Mouse (Mus musculus) 3134 (cell line): Measurements from ENCODE around the gene Cog5.

ENCODE experiments used
- DNase-seq: peaks from one replicate; pipeline ENCODE4 v3.0.0-alpha.2; 2011; ENCODE audit warnings: low spot score; ENCODE audit not compliant: insufficient read length; ENCODE audit errors: extremely low read depth

The Cog5 gene

GRCm38 (mm10) chr12:31707531-31707930 lies 52.9 kb downstream of the Cog5 start:
- no peak for DNase-seq

- DNase-seq = no peak
These were observed 55.0 kb downstream of the Cog5 start for GRCm38 (mm10) chr12:31709665-31710064.

GRCm38 (mm10) chr12:31712233-31712632 lies 57.6 kb downstream of the Cog5 start:
- no peak for DNase-seq

- no peak for DNase-seq
These were observed 58.1 kb downstream of the Cog5 start for GRCm38 (mm10) chr12:31712727-31713126.

- DNase-seq = no peak
These were observed 58.9 kb downstream of the Cog5 start, which contains the start of gene Gpr22 for GRCm38 (mm10) chr12:31713600-31713999. Gpr22 (minus strand) TSS chr12:31713947.

- DNase-seq = no peak
These were observed 59.4 kb downstream of the Cog5 start for GRCm38 (mm10) chr12:31714070-31714469.

GRCm38 (mm10) chr12:31719586-31720275 lies 65.1 kb downstream of the Cog5 start:
- DNase-seq = no peak

GRCm38 (mm10) chr12:31724576-31724975 lies 69.9 kb downstream of the Cog5 start:
- DNase-seq = no peak

GRCm38 (mm10) chr12:31725511-31726275 lies 71.0 kb downstream of the Cog5 start:
- DNase-seq = no peak

- no peak for DNase-seq
These were observed 72.0 kb downstream of the Cog5 start for GRCm38 (mm10) chr12:31726707-31727106.

- DNase-seq = no peak
These were observed 75.5 kb downstream of the Cog5 start for GRCm38 (mm10) chr12:31730126-31730525.

- no peak for DNase-seq
These were observed 79.9 kb downstream of the Cog5 start for GRCm38 (mm10) chr12:31734616-31735015.

- DNase-seq = no peak
These were observed 92.6 kb downstream of the Cog5 start for GRCm38 (mm10) chr12:31747301-31747700.

GRCm38 (mm10) chr12:31749846-31750245 lies 95.2 kb downstream of the Cog5 start:
- DNase-seq = no peak

- DNase-seq = no peak
These were observed 99.8 kb downstream of the Cog5 start for GRCm38 (mm10) chr12:31754465-31754864.

- DNase-seq = no peak
These were observed 101.5 kb downstream of the Cog5 start for GRCm38 (mm10) chr12:31755885-31756755.

GRCm38 (mm10) chr12:31773612-31774011 lies 118.9 kb downstream of the Cog5 start:
- DNase-seq = no peak

GRCm38 (mm10) chr12:31784291-31784690 lies 129.6 kb downstream of the Cog5 start:
- no peak for DNase-seq

GRCm38 (mm10) chr12:31788530-31788929 lies 133.9 kb downstream of the Cog5 start:
- DNase-seq = no peak

- DNase-seq = peak; percentile 24
These were observed 151.9 kb downstream of the Cog5 start for GRCm38 (mm10) chr12:31806410-31807154.
